Mouse (Mus musculus) urinary bladder, postnatal 4 days (tissue): ENCODE measurements at regions not wholly inside any gene's neighbourhood (a gene's known extent, or its start where the extent isn't known, plus 50 kb on each side); places are given as distances from the start of the nearest gene placed in this dataset.
A peak's percentile ranks its signal among the peaks of the same experiment; 100 is the strongest.
"Not testable (repeated sequence)": the region's sequence is repeated elsewhere in the genome, so short reads cannot be mapped to it uniquely, and the experiment has no call there.

ENCODE experiments used
- DNase-seq, 2 experiments: peaks; one replicate each; pipeline ENCODE4 v3.0.0; 2021 to 2022; ENCODE audit warnings: low spot score in 2 of 2

GRCm38 (mm10) chr2:78094921-78095320, 148.7 kb upstream of the Cwc22 start:
- DNase-seq, result no peak

DNA sequence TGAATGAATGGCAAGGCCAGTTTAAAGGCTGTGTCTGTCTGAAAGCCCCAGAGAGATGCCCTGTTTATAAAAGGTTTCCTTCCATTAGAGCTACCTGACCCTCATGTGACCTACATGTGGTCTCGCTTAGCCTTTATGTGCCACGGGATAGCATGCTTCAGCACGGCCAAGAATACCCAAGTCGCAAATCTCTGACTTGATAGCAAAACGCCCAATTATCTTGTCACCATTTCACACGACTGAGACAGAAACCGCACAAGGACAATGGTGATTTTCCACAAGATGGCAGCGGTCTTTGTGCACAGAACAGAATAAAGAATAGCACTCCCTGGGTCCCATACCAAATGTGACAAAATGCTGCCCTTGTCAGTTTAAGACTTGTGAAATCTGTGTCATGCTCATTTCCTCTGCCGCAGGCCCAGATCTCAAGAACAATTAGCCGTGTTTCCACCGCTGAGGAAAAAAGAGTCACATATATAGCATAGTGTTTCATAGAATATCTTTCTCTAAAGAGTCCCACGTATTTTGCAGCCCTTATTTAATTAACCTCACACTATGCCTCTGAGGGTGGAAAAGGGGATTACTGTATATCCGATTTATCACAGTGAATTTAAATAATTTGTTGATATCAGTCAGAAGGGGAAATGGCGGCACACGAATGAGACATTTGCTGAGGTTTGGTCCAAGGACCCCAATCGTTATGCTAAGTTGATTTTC, 118.3 kb upstream of the Cwc22 start:
- DNase-seq, result no peak

GRCm38 (mm10) chr2:78059801-78060416, 113.7 kb upstream of the Cwc22 start:
- no peak for DNase-seq

DNA sequence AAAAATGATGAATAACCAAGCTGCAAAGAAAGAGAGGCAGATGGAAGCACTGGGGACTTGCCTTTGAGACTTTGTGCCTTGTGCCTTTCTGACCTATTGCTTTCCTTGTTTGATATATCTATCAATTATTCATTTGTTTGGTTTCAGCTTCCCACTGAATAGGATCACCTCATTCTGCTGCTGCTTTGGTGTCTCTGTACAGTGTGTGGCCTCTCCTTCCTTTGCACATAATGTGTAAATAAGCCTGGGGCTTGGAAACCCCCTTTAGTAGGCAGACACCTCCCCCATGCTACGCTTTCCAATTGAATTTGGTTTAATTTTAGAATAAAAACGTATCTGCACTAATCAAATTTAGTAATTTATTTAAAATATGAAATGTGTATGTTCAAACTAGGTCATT, 112.8 kb upstream of the Cwc22 start:
- no peak for DNase-seq

GRCm38 (mm10) chr2:78053910-78054309, 107.7 kb upstream of the Cwc22 start:
- DNase-seq, result no peak

DNA sequence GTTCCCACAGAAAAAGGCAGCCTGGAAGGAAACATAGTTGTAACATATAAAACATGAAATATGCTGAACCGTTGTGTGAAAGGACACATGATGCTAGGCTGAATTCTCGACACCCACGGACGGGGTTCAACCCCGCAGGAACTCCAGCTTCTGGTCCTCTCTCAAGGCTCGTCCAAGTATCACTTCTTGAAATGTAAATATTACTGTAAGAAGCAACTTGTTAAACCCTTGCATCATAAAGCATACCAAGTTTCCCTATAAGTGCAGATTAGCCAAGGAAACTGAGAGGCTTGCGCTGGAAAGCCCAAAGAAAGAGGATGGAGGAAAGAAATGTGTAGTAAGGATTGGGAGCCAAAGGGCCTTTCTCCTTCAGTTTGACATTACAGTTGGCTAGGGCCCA, 104.4 kb upstream of the Cwc22 start:
- no peak for DNase-seq

GRCm38 (mm10) chr2:78049248-78049874, 103.2 kb upstream of the Cwc22 start:
- peak; percentile 75 for DNase-seq

- no peak for DNase-seq
Measured at GRCm38 (mm10) chr2:78048706-78049055, 102.5 kb upstream of the Cwc22 start.

DNA sequence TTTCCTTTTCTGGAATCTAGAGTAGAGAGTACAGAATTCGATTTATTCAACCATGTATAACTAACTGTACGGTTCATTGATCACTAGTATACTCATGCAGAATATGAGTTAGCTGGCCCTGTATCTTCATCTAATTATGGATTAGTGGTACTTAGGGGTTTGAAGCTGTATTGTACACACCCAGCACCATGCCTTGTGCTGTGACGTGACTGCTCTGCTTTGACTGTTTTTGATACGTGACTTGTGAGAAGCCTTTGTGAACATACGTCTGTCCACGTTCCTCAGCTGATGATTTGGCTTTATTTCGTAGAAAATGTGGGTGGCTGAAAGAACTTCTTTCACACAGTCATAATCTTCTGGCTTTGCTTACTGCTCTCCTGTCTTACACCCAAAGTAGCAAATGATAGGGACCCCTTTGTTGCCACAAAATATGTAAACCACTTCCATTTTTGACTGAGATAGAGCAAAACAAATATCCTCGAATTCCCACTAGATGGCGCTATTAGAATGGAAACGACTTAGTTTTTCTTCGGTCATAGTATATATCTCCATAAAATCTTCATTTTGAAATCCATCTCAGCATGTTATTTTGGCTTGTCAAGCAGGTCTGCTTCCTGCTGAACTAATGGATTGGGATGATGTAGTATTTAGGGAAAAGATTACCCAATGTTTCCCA, 102.0 kb upstream of the Cwc22 start:
- no peak for DNase-seq

DNA sequence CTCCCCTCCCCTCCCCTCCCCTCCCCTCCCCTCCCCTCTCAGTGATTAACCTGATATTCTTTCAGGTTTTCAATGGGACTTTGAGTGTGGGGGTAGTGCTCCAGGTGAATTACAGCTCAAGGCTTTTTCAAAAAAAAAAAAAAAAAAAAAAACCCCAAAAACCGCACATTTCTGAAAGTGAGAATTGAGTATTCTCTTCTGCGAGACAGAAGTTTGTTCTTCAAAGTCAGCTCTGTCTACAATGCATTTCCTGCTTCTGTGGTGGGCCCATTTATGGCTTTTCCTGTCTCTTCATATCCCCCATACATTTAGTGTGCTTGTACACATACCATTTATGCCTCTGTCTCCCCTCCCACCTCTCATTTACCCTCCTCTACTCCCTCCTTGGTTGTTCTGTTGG, 81.1 kb upstream of the Cwc22 start:
- no peak for DNase-seq

- DNase-seq, result no peak
Measured at GRCm38 (mm10) chr2:78026808-78027207, 80.6 kb upstream of the Cwc22 start.

- no peak for DNase-seq
Measured at GRCm38 (mm10) chr2:78025651-78026435, 79.7 kb upstream of the Cwc22 start.

DNA sequence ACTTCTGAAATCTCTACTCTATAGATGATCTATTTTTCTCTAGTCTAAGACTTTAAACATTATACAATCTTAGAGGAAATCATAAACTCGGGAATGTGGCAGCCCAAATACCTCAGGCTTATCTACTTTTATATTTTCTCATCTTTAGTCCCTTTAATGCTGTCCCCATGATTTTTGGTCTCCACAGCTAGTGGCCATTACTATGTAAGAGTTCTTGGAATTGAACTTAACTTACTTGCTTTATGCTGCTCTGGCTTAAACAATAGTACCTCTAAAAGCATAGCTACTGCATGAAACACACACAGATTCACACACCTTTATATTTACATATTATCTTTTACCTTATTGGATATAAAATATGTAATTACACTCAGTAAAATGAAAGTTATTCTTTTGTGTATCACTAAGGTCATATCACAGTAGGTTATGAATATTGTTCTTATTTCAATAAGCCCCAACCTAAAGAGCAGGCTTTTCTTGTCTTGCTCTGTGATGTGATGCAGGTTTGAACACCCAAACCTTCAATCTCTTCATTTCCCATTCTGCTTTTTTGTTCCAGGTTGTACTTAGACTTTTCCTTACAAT, 78.9 kb upstream of the Cwc22 start:
- no peak for DNase-seq

GRCm38 (mm10) chr2:78023916-78024685, 77.9 kb upstream of the Cwc22 start:
- DNase-seq, result no peak

- no peak for DNase-seq
Measured at GRCm38 (mm10) chr2:78023416-78023815, 77.2 kb upstream of the Cwc22 start.

DNA sequence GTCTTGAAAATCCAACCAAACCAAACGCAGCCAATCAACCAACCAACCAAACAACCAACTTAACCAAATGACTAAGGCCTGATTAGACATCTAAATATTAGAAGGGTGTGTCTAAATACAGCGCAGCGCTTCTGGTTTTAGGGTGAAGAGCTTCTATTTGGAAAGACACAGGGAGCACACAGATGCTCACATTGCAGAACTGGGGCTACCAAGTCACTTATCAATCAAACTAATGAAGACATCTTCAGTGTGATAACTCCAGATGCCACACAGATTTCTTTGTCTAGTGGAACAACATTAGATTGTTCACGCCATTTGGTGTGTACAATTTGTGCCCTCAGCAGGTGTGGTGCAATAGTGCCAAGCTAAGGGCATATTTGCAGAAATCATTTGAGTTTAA, 76.6 kb upstream of the Cwc22 start:
- no peak for DNase-seq

- no peak for DNase-seq
Measured at GRCm38 (mm10) chr2:78021905-78022304, 75.7 kb upstream of the Cwc22 start.

- DNase-seq, result no peak
Measured at GRCm38 (mm10) chr2:78021356-78021900, 75.3 kb upstream of the Cwc22 start.

DNA sequence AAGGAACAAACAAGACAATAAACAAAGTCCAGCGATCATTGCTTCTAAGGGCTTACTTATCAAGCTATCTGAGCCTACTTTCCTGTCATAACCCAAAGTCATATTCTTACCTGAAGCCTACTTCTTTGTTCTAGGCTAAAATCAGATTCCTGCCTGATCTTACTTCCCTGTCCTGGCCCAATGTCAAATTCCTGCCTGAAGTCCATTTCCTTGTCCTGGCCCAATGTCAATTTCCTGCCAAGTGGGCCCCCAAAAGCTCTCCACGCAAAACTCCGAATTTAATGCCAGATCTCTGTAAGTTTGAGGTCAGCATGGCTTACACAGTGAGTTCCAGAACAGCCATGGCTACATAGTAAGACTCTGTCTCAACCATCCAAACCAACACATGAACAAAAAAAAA, 74.3 kb upstream of the Cwc22 start:
- DNase-seq, result no peak

DNA sequence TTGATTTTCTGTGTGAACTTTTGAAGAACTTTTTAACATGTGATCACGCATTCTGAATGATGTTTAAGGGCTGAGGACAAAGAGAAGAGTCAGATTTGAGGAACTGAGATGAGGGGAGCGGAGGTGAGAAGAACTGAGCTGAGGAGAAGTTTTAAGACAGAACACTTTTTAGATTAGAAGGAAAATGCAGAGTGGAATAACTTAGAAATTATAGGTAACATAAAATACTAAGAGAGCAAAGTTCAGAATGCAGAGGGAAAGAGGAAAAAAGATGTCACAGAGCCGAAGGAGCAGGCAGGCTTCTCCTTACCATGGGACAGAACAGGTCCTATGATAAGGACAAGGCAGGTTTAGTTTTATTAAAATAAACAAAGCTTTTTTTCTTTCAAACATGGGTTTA, 73.7 kb upstream of the Cwc22 start:
- no peak for DNase-seq

GRCm38 (mm10) chr2:78012441-78012840, 66.3 kb upstream of the Cwc22 start:
- not testable (repeated sequence) for DNase-seq
